Mouse (Mus musculus) brain, embryonic 18.5 days (tissue): ENCODE measurements around the gene Gm11111.
"Not testable (repeated sequence)": the region's sequence is repeated elsewhere in the genome, so short reads cannot be mapped to it uniquely, and the experiment has no call there.

ENCODE experiments used
- DNase-seq: peaks from one replicate; pipeline ENCODE4 v3.0.0-alpha.2; 2012; ENCODE audit warnings: low read depth, low spot score

The Gm11111 gene

DNA sequence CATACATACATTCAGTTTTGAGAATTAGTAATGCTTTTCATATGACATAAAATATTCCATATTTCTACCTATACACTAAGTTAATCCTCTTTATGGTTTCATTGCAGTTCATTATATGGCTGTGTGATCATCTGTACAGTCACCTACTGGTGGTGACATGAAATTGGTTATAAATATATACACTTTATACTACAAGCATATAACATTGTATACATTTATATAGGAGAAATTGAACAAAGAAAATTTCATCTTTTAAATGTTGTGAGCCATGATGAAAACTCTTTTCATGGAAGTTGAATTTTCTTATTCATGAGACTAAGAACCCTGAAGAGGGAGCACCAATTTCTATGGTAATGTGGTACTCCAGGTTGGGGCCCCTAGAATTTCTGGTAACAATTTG, at the start of gene Gm11111:
Gm11111 (plus strand) TSS at position 301 of the 400 bp plus-strand sequence.
- DNase-seq, result no peak

- DNase-seq, result no peak
Measured at GRCm38 (mm10) chr5:98516214-98516613, 36.3 kb upstream of the Gm11111 start.

DNA sequence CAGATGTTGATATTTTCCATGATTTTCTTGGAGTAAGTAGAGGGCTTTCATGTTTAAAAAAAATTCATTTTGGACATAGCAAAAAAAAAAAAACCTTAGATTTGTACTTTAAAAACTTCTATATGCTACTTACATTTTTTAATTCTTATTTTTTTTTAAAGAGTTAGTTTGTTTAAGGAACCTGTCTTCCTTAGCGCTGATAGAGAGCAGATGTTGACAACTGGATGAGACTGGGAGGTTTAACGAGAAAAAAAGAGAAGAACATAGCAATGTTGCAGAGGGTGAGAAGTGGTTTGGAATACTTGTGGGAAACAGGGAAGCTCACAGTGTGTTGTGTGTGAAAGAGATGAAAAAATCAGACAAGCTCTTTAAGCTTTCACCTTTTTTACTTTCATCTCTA, 32.4 kb upstream of the Gm11111 start:
- DNase-seq, result no peak

DNA sequence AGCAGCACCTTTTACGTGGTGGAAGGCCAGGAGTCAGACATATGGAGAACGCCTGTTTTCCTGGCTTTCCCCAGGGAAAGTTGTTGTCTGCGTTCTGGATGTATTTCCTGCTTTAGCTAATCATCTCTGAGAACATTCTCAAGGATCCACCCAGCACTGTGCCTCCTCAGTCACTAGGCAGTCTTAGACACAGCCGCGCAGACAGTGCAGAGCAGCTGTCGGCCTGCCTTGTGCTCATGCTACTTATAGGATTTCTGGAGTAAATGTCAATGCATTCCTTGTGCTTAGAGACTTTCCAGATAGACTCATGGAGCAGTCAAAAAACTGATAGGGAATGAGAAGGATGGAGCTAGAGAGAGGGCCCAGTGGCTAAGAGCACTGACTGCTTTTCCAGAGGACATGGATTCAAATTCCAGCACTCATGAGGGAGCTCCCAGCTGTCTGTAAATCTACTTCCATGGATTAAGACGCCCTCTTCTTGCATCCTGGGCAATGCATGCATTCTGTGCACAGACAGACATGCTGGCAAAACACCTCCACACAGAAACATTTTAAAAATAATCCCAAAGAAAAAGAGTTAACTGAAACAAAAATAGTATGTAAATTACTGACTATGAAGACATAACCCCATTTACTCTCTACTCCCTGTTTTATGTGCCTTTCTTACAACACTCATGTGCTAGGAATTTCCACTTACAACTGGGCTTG, 30.1 kb upstream of the Gm11111 start:
- DNase-seq, result no peak

- DNase-seq, result no peak
Measured at GRCm38 (mm10) chr5:98523050-98523449, 29.4 kb upstream of the Gm11111 start.

- no peak for DNase-seq
Measured at GRCm38 (mm10) chr5:98523783-98524182, 28.7 kb upstream of the Gm11111 start.

DNA sequence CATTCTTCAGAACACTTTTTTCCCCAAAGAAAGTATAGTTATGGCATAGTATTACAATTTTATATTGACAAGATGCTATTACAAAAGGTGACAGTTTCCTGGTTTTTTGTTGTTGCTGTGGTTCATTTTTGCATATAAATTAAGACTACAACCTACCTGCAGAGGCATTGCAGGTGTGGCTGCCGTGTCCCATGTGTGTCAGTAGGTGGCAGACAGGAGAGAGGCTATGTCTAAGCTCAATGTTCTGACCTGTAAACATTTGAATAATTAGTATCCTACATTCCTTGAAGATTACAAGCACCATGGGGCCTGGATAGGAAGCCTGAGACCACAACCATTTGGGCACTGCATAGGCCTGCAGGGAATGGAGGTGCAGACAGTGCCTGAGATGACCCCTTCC, 11.2 kb upstream of the Gm11111 start:
- no peak for DNase-seq

- DNase-seq, result no peak
Measured at GRCm38 (mm10) chr5:98550285-98550684, 2.2 kb upstream of the Gm11111 start.

- DNase-seq, result no peak
Measured at GRCm38 (mm10) chr5:98550873-98551272, 1.6 kb upstream of the Gm11111 start.

GRCm38 (mm10) chr5:98552811-98553601, 511 bp downstream of the Gm11111 start:
- no peak for DNase-seq

GRCm38 (mm10) chr5:98561301-98561700, 8.8 kb downstream of the Gm11111 start:
- DNase-seq, result no peak

- DNase-seq, result no peak
Measured at GRCm38 (mm10) chr5:98562806-98563205, 10.3 kb downstream of the Gm11111 start.

DNA sequence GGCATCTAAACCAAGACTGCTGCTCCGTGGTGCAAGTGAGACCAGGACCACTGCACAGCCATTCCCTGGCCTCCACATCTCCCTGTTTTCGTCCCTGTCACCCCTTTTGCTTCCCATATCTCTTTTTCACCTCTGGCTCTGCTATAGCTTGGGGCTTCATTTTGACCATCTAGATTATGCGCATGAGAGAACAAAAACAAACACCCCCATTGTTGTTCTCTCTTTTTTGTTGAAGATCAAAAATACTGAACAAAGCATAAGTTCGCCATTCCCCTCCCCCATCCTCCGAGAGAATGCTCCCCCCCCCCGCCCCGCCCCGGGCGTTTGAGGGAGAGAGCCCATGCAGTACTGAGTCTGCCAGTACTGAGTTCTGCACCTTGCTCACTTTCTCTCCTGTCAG, 11.3 kb downstream of the Gm11111 start:
- DNase-seq, result no peak

DNA sequence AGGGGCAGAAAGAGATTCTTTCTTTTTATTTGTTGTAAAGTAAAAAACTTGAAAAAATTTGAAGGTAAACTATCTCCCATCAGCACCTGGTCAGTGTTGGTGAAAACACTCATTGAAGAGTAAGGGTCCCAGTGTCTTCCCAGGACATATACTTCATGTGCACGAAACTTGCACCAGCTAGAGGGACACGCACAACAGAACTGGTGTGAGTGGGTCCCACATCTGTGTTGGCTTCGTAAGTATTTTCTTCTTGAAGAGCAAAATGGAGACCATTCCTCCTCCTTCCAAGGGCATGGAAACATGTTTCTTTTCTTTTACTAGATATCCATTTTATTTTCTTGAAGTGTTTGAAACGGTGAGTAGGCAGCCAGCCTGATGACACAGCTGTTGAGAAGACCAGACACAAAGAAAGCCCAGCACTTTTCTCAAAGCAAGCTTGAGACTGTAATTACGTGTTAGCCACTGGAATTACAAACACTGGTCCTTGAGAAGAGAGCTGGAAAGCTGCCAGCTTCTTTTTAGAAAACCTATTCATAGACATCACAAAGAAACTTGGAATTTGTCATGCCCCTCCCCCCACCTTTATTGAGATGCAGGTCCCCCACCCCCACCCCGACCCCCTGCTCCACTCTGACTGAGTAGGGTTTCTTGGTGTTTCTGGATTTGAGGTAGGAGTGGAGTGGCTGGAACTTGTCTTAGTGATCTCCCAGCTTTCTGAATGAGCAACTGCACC, 14.1 kb downstream of the Gm11111 start:
- DNase-seq, result no peak

- no peak for DNase-seq
Measured at GRCm38 (mm10) chr5:98568481-98568880, 16.0 kb downstream of the Gm11111 start.

GRCm38 (mm10) chr5:98569029-98569513, 16.6 kb downstream of the Gm11111 start:
- no peak for DNase-seq

DNA sequence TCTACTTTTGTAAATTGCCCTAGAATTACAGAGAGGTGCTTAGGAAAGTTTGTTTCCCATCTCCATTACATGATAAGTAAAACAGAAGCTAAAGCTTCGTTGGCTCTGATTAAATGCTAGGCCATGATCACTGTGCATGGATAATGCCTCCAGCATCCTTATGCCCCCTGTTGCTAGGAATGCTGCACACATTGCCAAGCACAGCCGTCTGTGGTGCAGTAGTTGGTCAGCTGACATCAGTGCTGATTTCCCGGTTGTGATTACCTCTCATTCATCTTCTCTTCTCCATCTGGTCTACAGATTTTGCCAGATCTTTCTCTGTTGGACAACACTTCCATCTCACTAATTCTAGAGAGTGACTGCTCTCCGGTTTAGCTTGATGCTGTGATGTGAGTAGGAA, 19.9 kb downstream of the Gm11111 start:
- no peak for DNase-seq

- DNase-seq, result no peak
Measured at GRCm38 (mm10) chr5:98574711-98575470, 22.4 kb downstream of the Gm11111 start.

DNA sequence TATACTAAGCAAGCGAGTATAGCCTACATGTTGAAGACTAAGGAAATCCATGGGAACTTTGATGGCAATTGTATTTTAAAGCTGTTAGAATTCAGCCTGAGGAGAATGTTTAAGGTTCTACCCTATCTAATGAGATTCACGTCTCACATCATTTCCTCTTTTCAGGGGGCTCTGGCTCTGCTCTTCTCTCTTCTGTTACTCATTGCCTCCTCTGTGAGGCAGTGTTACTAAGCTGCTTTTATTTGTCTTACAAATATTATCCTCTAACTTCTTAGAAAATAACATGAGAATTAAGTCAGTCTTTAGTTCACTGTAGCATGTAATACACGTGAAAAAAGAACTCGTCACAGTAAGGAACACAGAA, 23.0 kb downstream of the Gm11111 start:
- no peak for DNase-seq

- DNase-seq, result not testable (repeated sequence)
Measured at GRCm38 (mm10) chr5:98576538-98576937, 24.0 kb downstream of the Gm11111 start.

DNA sequence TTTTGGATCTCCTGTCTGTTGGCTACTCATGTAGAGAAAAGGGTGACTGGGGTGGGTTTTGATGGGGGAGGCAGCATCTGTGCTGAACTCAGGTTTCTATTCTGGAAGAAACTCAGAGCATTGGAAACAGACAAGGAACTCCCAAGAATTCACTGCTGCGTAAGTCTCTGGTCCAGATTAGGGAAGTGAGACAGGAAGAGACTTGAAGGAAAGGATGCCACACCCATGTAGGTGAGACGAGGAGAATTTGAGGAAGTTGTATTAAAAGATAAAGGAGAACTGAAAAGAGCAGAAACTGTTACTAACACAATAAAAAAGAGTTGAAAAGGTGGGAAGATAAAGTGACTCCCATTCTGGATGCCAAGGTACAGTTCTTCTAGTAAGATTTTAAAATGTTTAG, 25.9 kb downstream of the Gm11111 start:
- DNase-seq, result no peak

DNA sequence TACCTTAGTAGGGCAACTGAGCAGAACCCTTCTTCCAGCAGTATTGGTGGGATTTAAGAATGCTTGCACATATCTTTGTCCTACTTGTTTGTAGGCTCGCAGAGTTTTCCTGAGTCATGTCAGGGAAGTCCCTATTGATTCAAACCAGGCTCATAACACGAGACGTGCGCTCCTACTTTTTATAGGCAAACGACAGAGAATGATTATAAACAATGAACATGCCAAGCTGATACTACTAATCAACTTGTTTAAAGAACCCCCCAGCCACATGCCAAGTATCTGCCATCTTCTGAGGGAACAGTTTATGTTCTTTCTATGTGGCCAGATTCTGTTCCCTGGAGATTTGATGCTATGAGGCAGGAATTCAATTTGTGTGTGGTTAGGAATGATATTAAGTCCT, 28.3 kb downstream of the Gm11111 start:
- DNase-seq, result no peak
